Mouse (Mus musculus) c-Kit-positive CD71-negative TER-119-negative erythroid progenitor cells, embryonic 14.5 days (primary cell): Measurements from ENCODE around the gene Lmntd1.

Experiments
- DNase-seq: peaks from one replicate; pipeline ENCODE4 v3.0.0-alpha.2; 2013; ENCODE audit warnings: low read depth

The Lmntd1 gene

DNA sequence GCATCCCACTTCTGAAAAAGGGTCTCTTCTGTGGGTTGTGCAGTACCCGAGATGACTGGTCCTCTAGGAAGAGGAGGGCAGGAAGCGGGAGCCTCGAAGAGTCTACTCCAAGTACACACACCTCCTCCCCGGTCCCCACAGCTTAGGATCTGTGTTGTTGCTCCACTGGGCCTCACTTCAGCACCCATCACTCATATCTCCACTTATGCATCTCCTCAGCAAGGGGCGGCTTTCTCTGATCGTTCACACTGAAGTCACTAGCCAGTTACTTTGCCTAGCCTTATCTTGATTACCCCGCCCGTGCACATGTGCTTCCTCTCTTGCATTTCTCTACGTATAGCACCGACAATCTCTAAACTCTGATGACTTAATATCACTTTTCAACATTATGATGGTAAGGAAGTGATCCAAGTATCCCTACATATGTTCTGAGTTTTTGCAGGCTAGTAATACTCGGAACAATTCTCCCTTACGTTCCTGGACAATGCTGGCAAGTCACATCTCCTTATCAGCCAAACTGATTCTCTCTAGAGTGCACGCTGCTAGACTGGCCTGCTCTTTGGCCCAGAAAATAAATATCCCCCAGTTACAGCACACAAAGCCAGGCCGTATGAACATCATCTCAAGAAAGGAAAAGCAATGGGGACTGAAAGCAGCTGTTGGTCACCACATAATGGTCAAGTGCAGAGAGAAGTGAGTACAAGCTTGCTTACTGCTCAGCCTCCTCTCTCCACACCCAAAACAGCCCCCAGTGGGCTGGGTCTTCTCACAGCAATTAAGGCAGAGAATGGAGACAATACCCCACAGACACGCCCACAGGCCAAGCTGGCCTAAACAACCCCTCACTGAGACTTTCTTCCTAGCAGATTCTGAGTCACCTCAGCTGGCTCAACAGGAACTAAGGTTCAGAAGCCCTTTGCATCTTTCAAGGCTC, 56.8 kb downstream of the Lmntd1 start:
- no peak for DNase-seq

DNA sequence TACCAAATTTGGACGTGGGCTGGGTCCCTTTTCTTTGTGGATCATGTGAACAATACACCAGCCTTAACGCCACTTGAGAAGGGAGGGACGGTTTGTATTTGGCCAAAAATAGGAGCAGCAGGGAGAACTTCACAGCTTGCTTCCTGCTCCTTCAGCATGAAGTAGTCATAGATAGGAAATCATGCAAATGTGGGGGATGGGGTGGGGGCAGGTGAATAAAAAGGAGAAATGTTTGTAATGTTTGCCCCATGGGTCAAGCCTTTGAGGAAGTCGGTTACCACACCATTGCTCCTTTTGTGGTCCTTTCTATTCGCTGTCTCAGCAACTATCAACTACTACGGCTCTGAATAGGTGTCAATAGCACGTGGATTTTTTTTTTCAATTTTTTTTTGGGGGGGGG, 60.9 kb downstream of the Lmntd1 start:
- no peak for DNase-seq

DNA sequence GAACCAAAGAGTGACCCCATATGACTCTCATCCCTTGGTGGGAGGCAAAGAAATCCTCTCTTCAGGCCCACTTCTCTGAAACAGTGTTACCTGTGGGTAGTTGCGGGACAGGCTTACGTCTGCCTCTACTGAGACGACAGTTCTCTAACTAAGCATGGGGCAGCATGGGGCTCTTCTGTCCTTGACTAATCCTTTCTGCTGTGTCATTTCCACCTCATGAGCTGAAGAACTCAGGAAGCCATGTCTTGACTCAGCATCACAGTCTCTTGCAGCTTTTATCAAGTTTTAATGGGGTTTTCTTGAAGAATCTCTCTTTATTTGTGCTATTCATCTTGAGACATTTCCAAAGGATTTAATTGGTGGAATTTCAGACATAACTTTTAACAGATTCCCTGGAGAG, 61.3 kb downstream of the Lmntd1 start:
- DNase-seq: no peak

DNA sequence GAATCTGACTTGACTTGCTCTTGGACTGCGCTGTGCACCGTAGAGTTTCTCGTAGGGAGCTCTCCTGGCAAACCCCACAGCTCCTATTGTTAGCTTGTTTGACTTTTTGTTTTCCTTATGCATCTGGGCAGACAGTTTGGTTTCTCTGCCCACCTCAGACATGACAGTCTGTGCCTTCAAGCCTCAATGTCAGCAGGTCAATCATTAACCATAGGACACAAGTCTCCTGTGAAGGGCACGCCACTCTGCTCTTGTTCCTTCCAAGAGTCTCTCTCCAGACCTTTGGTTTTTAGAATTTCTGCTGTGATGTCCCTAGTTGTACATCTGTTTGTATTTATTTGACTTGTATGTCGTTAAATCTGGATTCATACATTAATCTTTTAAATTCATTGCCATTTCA, 63.1 kb downstream of the Lmntd1 start:
- DNase-seq: no peak

DNA sequence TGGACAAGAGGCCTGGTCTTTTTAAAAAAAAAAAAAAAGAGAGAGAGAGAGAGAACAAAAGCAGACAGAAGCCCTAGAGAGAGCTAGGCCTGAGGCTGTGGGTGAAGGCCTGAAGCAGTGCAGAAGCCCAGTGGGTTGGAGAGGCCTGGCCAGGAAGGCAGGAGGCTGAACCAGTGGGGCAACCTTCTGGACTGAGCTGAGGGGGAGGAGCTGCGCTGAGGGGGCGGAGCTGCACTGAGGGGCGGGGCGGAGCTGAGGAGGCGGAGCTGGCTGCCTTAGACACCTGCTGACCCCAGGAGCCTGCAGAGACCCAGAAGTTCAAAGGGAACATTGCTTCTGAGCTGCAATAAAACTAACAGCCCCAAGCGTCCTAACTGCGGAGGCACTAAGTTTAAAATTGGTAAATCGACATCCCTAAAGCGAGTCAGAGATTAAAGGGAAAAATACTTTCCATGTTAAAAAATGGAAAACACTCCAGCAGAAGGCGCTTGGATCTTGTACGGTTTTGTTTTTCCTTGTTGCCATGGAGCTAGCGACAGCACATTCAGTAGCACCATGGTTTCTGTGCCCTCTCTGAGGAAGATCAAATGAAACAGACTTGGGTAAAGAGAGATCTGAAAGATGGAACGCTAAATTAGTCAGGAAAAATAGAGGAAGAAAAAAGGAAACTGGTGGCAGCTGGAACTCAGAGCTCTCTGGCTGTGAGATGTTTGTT, 68.0 kb downstream of the Lmntd1 start:
- DNase-seq: no peak

DNA sequence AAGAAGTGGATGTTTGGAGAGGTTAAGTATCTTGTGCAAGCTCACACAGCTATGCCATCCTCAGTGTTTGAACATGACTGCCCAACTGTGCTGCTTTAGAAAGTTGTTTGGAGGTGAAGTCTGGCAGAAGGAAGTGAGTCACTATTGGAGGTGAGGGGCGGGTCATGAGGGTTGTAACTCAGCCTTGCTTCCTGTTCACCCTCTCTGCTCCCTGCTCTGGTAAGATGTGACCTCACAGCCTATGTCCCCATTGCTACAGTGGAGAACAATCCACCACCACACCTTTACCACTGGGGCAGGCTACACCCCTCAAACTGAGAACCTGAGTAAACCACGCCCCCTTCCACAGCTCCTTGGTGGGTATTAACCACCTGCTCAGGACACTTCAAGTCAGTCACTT, 69.3 kb downstream of the Lmntd1 start:
- DNase-seq: no peak

DNA sequence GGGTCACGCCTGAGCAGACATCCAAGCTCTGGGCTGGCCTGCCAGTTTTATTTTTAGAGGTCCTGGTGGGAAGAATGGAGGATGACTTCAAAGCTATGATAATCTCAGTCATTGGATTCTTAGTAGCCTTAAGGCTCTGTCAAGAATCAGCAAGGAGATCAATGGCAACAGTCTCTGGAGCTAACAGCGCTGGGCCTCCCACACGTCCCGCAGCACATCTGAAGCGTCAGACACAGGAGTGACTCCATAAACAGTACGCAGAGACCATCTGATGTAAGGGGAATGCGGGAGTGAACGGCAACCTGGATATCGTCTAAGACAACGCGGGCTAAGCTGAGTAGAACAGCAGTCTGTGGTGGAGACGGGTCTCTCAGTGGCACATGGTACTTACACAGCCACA, 69.8 kb downstream of the Lmntd1 start:
- DNase-seq: no peak

DNA sequence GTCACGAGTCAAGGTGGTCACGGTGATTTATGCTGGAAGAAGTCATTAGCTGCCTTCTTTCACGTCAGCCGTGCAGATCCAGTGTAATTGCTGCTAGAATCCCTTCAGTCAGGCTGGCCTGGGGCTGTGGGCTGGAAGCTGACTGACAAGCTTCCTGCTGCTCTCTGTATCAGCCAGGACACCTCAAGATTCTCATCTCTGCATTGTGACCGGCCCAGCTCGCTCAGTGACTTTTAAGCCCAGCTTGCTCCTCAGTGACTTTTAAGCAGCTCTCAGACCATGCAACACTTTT, 74.6 kb downstream of the Lmntd1 start:
- DNase-seq: no peak

DNA sequence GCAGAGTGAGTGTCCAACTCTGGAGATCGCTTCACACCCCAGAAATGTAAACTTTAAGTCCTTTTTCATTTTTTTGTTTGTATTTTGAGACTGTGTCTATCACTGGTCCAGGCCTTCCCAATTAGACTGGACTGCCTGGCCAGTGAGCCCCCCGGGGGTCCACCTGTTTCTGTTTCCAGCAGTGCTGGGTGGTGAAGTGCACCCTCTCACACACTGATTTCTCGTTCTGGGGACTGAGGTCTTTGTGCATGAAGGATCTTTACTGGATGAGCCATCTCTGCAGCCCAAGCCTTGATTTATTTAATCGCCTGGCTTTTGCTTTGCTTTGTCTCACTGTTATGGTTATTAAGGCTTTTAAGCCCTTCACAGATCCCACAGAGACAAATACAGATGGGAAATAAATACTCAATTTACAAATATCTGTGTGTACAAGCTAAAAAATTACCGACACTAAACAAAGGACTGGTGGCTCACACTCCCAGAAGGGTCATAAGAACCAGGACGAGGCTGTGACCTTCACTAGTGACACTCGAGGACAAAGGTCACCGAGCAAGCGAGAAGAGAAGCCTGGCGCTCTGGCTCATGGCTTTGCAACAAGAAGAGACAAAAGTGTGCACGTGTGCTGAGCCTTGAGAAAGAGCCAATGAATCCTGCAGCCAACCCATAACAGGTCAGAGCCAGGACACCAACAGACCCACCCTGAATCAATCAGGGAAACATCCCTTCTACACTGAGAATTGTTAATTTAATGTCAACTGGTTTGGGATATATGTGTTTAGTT, 75.1 kb downstream of the Lmntd1 start:
- DNase-seq: no peak

DNA sequence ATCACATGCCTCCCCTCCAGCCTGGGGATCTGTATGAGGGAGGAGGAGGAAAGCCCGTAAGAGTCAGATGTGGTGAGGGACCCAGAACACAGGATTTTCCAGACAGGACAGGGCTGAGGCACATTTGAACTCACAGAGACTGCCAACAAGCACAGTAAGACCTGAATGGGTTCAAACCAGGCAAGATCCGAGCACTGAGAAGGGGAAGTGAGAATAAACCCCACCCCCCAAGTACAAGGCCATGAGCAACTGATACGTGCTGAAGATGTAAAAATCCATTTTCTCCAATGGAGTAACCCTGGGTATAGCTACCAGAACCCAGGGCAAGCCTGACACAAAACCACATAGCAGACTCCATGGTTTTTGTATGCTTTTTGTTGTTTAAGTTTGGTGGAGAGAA, 83.7 kb downstream of the Lmntd1 start:
- no peak for DNase-seq

DNA sequence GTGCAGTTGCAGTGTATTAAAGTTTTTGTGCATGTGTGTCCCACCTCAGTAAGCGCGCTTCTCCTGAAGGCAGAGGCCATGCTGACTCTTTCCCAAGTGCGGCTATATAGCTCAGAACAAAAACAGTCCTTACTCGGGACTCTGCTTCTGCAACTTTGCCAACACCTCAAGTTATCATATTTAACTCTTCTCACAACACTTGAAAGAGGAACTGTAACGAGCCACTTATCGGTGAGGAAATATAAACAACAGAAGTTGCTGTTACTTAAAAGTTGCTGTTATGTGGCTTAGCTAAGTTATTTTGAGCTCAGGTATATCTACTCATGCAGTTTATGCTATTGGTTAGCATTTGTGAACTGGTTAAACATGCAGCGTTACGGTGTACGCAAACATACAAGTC, 90.8 kb downstream of the Lmntd1 start:
- DNase-seq: no peak

DNA sequence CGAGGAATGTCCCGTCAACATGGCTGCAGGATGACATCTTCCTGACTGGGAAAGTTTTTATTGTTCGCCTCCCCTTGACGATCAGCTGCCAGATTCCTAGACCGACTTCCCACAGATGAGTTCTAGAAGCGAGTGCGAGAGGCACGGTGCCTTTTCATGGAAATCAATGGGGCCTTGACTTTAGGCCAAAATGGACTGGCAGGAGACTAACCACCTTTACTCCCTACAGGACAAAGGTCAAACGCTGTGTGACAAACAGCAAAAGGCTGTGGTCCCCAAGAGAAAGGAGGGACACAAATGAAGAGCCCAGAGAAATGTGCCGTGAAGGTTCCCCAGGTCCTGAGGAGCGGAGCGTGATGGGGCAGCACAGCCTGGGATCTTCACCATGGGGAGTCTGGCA, 91.5 kb downstream of the Lmntd1 start:
- DNase-seq: no peak

DNA sequence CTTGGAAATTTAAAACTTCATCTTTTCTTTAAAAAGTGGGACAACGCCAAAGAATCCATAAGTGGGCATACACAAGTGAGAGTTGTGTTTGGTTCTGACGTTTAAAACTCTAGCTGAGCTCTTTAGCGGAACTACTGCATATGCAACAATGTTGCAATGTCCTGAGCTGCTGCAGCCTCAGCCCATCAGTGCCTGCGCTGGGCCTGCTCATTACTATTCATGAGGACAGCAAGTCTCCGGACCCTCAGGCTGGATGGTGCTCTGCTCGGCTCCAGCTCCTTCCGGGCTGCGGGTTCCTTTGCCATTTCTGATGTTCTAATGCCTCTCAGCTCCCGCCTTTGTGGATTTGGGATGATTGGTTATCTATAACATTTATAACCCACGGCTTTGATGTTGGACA, 97.1 kb downstream of the Lmntd1 start:
- no peak for DNase-seq

DNA sequence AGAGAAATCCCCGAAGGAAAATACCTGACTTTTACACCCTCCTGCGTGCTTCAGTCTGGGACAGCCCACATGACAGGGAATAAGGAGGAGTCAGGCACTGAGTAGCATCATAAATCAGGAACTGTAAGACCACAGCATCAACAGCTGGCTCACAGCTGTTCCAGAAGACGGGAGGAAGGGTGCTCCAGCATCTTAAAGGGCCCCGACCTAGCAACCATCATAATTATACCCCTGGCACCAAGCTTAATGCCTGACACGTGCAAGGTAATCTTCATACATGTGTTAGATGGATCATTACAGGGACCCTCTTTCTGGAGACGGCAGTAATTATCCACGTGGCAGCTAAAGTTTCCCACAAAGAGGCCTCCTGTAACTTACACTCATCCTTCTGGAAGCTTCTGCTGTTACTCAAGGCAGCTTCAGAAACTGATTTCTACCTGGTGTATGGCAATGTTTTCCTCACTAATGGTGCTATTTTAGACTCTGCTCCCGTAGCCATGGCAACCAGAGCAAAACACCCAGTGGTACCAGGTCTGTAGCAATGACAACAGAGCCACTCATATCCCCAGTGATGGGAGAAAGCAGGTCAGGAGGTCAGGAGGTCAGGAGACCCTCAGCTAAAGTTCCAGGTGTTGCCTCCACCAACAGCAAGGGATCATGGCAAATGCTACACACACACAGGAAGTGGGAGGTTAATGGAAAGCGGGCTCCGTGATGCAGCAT, 98.1 kb downstream of the Lmntd1 start:
- DNase-seq: no peak

DNA sequence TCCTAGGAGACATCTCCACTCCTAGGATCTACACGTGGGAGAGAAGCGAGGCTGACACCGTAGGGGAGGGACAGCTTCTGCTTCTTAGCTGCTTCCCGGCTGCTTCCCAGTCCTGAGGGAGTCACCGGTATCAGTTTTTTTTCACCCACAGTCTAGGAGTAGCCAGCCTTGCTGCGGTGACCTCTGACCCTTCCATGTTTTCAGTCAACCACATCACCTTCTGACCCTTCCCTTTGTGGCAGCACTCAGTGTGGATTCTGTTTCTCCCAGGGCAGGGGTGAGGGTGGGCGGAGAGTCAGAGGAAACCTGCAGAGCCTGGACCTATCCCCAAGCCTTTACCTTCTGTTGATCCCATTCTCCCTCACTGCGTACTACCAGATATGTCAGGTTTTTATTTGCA, 102.9 kb downstream of the Lmntd1 start:
- DNase-seq: no peak

DNA sequence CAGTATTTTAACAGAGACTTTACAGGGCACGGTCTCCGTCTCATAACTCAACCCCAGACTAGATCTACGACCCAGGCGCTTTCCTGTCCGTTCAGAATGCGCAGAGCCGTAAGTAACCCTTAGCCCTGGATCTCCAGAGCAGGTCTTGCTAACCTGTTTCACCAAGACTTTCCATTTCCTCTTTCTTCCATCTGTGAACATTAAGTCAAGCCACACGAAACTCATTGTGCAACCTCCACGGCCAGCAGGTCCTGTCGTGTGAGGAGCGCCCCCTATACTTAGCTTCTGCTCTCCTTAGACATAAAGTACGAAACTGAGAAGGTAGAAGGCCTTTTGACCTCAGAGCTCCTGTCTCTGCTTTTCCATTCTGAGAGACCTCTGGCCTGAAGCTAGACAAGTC, 105.3 kb downstream of the Lmntd1 start:
- peak; percentile 45 for DNase-seq

DNA sequence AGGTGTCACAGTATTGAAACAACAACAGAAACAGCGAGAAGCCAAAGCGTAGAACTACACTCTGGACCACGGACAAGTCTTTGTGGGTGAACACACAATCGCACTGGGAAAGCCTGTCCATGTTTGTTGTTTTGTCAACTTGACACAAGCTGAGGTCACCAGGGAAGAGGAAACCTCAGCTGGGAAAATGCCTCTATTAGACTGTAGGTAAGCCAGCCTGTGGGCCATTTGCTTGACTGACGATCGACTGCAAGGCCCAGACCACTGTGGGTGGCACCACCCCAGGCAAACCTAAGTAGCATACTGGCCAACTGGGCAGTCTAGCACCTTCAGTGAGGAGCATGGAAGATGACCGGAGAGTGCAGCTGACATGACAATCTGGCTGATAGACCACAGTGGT, 112.4 kb downstream of the Lmntd1 start:
- no peak for DNase-seq

DNA sequence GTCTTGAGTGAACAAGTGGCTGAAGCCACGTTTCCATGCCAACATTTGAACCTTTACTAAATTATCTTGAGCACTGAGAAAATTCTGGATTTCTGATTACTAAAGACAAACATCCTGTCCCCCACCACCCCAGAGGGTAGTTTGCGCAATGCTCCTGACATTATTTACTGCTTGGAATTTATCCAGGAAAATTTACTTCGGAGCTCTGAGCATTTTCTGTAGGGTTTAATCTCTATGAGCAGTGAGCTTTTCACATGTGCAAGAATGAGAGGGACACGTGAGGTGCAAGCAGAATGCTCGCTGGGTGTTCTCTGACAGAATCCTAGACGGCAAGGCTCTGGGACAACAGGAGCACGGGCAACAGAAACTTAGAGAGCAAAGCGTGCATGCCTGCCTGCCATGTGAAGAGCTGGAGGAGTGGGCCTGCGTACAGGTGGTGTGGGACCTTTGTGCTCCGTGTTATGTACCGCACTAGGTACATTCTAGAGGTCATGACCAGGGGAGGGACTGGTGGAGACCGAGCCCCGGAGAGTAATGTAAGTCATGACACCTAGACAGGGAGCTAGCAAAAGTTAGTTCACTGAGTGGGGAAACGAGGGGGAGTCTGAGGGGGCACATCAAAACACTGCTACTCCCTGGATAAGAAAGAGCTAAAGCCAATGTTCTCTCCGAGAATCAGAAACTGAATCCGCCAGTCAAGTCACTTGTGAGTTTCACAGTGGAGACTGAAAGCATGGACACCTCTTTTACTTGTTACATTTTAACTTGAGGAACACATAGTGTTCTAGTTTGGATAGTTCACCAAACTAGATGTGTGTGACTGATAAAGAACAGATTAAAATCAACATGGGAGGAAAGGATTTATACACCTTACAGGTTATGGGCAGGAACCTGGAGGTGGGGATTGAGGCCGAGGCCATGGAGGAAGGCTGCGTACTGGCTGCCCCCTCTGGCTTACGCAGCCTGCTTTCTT, 114.3 kb downstream of the Lmntd1 start:
- no peak for DNase-seq

DNA sequence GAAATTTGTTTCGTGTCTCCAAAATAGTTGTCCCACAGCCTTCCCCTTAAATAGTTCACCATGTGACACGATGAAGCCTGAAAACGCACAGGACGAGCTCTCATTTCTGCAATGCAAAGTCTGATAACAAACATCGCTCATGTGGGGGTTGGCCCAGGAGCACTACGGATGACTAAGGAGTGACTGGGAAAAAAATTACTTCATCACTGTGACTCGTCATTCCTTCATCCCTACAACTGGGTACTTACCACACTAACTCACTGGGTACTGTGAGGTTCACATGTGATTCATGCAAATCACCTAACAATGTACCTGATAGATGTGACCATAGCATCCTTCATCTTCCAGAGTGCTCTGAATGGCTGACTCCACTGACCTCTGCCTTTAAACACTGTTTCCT, 118.4 kb downstream of the Lmntd1 start:
- no peak for DNase-seq

DNA sequence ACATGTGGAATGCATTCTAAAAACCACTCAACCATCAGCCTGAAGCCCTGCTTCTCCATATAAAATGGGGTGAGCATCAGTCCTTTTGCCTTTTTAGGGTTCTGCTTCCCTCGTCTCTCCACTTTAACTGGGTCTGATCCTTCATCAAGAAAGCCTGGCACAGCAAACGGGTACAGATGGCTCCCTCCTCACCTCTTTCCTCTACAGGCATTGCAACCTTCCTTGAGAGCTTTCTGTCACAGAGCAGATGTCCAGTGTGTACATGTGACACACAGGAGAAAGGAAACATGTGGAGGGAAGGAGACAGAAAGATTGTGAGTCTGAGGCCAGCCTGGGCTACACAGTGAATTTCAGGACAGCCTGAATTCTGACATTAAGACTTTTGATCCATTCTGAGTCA, 125.9 kb downstream of the Lmntd1 start:
- no peak for DNase-seq

DNA sequence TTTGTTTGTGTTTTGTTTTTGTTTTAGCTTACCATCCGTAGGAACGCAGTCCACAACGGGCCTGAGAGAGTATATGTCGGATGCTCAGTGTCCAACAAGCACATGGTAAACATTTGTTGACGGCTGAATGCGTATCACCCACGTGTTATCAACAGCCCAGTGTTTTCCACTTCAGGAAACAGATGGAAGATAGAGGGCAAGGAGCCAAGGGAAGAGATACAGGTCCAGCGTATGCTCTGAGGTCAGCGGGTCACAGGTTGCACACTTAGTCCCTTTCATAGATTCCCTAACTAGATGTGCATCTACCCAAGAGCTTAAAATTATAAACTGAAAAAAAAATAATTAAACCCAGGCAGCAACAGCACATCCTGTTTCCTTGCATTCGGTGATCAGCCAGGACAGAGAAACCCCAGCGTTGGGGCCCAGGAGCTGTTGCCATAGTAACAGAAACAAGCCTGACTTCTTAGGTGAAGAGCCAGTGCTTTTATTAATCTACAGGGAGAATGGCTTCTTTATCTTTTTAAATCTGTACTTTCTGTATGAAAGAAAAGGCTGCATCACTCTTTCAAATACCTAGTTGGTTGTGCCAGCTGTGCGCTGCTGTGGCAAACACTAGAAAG, 128.0 kb downstream of the Lmntd1 start:
- no peak for DNase-seq
